Mouse (Mus musculus) retina, postnatal 7 days (tissue): ENCODE measurements around the gene Cpe.
"Not testable (repeated sequence)": the region's sequence is repeated elsewhere in the genome, so short reads cannot be mapped to it uniquely, and the experiment has no call there.

Experiments used
- DNase-seq: peaks from one replicate; pipeline ENCODE4 v3.0.0-alpha.2; 2012; ENCODE audit warnings: low read depth, low spot score

Gene Cpe

GRCm38 (mm10) chr8:64674951-64675585, 17.8 kb downstream of the Cpe start:
- no peak for DNase-seq

GRCm38 (mm10) chr8:64672920-64673319, 19.9 kb downstream of the Cpe start:
- no peak for DNase-seq

GRCm38 (mm10) chr8:64671937-64672336, 20.9 kb downstream of the Cpe start:
- DNase-seq = no peak

DNA sequence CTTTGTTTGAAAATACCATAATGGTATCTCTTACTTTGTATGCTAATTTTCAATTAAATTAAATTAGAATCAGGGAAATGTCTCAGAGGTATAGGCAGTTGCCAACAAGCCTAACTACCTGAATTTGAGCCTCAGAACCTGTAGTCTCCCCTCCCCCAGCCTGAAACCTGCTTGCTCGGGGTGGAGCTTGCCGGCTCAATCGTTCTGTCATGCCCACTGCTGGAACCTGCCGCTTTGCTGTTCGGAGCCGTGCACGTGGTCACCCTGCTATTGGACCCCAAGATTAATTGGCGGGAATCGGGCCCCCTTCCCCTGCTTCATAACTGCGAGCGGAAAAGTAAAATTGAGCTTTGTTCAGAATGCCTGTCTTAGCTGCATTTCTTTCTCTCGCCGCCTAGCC, 26.5 kb downstream of the Cpe start:
- DNase-seq = not testable (repeated sequence)

- DNase-seq = no peak
These were observed 27.3 kb downstream of the Cpe start for GRCm38 (mm10) chr8:64665563-64665962.

DNA sequence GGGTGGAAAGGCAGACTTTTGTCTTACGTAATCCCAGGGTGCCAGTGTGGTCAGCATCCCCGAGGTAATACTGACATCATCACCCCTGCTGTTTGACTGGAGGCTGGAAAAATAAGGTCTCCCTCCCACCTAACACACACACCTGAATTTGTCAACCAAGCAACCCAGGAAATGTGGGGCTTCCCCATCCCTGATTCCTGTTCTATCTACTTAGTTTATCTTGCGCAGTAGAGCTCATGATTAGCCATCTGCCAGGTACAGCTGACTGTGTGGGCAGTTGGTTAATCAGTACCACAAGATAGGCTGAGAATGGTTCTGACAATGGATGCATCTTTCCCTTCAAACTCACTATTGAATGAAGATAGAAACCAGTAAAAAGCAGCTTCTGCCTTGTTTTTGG, 28.0 kb downstream of the Cpe start:
- no peak for DNase-seq

DNA sequence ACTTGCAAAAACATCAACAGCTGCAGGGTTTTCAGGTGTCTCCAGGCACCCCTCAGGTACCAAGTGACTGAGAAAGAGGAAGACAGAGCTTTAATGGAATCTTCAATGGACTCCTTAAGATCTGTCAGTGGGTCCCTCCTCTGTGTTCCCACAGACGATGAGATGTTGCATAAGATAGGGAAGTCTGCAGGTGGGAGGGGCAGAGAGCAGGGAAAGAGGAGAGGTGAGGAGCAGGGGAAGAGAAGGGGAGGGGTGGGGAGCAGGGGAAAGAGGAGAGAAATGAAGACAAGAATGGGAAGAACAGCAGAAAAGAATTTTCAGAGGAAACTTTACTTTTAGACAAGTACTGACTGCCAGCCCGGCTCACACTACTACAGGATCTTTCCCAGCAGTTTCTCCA, 28.5 kb downstream of the Cpe start:
- DNase-seq = no peak

DNA sequence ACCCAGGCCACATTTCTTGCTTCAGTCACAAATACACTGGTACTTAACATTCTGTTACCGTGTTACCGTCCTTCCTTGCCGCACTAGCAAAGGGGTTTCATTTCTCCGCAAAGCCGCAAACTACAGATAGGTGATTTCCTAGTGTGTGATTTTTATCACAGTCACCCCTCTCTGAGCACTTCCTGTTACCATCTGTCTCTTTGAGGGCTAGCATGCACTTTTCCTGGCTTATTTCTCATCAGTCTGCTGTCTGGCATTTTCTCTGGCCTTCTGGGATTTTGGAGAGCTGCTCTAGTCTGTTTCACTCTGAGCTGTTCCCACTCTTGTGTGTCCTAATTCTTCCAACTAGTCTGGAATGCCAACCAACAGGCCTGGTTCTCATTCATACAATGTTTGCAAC, 33.8 kb downstream of the Cpe start:
- DNase-seq = no peak

DNA sequence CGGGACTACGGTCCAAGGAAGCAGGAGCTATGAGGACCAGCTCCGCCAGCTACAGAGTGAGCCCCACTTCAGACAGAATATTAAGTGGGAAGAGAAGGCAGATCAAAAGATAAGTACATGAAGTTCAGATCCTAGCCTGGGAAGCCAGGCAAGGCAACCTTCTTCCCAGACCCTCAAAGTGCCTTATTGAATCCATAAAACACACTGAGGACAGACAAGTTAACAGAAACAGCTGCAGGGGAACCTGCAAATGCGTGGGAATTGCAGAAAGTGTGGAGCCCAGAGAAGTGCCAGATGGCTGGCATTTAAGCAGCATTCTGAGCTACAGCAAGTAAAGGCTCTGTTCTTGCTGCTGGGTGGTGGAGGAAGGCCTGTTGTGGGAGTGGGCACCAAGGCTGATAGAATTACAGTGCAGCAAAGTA, 34.9 kb downstream of the Cpe start:
- no peak for DNase-seq

DNA sequence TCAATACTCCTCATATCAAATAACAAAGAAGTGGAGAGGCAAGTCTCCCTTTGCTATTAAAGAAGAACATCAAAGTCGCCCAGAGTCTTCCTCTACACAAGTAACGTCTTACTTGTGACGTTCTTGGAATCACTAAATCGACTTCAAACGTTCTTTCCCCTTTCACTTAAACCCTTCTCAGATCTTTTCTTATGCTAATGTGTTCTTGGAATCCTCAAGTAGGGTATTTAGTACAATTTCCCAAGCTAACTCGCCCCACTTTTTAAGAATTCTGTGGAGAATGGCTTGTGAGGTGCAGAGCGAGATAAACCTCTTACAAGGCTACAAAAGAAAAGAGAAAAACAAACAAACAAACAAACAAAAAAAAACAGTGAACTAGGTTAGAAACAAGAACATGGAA, 35.3 kb downstream of the Cpe start:
- no peak for DNase-seq

DNA sequence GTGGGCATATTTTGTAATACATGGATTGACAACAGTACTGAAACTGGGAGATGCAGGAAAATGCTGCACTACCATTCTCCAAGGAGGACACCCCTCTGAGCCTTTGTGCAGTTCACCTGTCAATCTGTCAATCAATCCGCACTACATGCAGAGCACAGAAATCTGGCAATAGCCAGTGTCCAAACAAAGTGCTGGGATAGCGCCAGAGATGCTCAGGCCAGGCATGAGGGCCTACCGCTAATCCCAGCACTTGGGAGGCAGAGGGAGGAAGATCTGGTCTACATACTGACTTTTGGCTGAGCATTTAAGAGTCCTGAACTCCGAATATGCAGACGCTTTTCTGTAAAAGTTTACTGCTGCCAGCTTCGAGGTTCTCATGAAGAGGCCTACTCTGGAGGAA, 37.0 kb downstream of the Cpe start:
- DNase-seq = no peak

GRCm38 (mm10) chr8:64655087-64655486, 37.8 kb downstream of the Cpe start:
- DNase-seq = no peak

GRCm38 (mm10) chr8:64652285-64652684, 40.6 kb downstream of the Cpe start:
- no peak for DNase-seq

- DNase-seq = no peak
These were observed 44.8 kb downstream of the Cpe start for GRCm38 (mm10) chr8:64648063-64648462.

- DNase-seq = no peak
These were observed 45.7 kb downstream of the Cpe start for GRCm38 (mm10) chr8:64647148-64647547.

DNA sequence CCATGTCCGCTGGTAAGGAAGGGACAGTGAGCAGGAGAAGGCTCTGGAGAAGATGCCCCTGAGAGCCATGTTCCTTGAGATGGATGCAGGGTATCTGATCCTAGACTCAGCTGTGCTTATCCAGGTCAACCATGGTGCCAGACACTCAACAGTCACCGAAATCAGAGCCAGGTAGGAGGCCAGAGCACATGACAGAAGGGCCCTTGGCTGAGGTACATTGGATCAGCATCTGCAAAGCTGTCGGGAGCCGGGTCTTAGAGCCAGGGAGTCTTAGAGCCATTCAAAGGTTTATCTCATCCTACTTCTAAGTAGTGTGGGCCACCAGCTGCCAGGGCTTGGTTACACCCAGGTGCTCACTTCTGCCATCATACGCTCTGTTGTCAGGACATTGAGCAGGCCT, 46.4 kb downstream of the Cpe start:
- no peak for DNase-seq

DNA sequence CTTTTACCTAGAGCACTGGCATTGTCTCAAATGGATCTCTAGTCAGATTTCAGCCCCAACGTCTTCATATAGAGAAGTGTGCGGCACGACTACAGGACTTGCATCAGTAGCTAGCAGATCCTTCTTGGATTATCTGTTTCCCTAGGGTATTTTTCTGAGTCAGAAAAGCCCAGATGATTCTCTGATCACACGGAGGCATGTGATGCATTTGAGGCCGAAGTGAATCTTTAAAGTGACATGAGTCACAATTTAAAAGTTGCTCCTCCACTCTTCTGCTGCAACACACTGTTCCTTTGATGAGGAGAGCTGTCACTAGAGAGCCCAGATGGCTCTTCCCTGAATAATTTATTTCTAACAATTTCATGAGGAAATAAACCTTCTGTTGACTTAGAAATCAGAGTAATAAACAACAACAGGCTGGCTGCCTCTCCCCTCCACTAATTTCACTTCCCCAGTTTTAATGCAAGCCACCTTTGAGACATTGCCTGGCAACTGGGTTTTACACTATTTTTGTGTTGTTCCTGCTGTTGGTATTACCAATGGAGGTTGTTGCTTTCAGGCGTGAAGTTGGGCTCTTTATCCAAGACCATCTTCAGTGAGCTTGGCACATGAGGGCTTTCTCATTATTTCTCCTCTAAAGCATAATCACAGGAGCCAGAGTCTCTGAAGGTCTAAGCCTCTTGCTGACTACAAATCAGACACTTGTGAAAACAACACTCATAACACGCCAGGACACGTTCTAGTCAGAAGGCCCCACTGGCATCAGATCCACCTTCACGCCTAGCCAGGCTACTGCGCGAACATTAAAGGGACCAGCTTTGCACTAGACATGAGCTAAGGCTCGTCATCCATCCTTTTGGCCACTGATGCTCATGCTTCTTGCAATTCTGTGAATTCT, 48.5 kb downstream of the Cpe start:
- no peak for DNase-seq

DNA sequence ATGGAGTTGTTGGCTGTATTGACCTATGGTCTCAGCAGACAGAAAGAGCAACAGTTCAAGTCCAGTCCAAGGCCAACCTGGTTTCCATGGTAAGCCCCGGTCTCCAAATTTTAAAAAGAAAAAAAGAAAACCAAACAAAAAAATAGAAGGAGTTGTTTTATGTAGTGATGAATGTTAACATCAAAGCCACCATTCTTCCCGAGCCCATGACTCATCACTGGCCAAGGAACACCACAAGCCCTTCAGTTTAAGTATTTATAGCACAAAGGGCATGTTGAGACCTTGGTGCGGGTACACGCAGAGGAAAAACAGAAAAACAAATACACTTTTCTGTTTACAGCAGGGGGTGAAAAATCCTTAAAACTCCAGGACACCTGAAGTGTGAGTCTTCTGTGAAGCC, 49.5 kb downstream of the Cpe start:
- no peak for DNase-seq

DNA sequence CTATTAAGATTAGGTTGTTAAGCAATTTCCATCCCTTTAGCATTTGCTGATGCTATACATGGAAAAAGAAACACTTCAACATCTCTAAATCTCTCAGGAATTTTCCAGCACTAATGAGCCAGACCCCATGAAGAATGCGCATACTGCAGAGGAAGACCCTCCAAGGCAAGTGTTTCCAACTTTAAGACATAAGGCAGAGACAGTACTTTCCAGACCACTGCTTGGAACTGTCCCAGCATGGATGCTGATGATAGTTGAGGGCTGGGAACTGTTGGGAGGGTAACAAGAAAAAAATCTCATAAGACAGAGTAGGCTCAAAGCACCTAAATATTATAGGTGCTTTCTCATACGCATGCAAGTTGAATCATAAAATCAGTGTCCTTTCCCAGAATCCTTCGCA, 50.1 kb downstream of the Cpe start:
- DNase-seq = no peak

GRCm38 (mm10) chr8:64640599-64640998, 52.3 kb downstream of the Cpe start:
- DNase-seq = no peak

DNA sequence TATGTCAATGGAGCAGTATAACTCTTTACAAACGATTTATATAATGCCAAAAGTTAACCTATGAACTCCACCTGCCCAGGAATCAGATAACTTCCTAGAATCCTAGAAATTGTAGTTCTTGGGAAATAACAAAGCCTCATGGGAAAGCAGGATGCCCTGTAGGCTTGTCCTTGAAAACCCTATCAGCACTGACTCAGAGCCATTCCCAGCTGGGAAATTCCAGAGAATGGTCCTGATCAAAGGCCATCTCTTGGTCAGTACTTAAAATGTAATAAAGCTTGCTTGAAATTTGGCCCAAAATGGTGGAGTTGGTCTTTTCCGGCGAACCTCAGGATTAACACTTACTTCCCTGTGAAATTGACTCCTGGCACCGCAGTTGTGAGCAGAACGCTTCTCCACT, 53.2 kb downstream of the Cpe start:
- DNase-seq = no peak

GRCm38 (mm10) chr8:64634901-64635300, 58.0 kb downstream of the Cpe start:
- no peak for DNase-seq
